Mouse (Mus musculus) stomach, embryonic 14.5 days (tissue): ENCODE data around the gene Olfr1016. TPM values are rescaled to one million over a fixed set of nuclear protein-coding genes. Genes with fewer than 3 reads are reported as not detected.

ENCODE experiments used
- ATAC-seq: fragments of 200-750 bp; cut with Nextera tagmentation; 2 replicates; pipeline ENCODE4 v1.8.0; 2017; ENCODE audit warnings: low read depth, moderate TSS enrichment; ENCODE audit not compliant: insufficient number of reproducible peaks, insufficient read depth, low FRiP score
- H3K27ac ChIP-seq: fragments of 300-500 bp; sonication (generic); 2 replicates; pipeline ENCODE4 v1.5.1; 2014; ENCODE audit warnings: mild to moderate bottlenecking, low read length, moderate library complexity, mixed read lengths
- H3K27me3 ChIP-seq: fragments of 300-500 bp; sonication (generic); 2 replicates; pipeline ENCODE4 v1.6.1; 2014; ENCODE audit warnings: low read length, control low read depth, mixed read lengths; ENCODE audit not compliant: control insufficient read depth, insufficient read depth
- H3K36me3 ChIP-seq: fragments of 300-500 bp; sonication (generic); 2 replicates; pipeline ENCODE4 v1.6.1; 2014; ENCODE audit warnings: mild to moderate bottlenecking, control low read depth, low read length, moderate library complexity, mixed read lengths; ENCODE audit not compliant: control insufficient read depth, insufficient read depth
- H3K4me1 ChIP-seq: fragments of 300-500 bp; sonication (generic); 2 replicates; pipeline ENCODE4 v1.6.1; 2014; ENCODE audit warnings: low read length, control low read depth, mixed read lengths; ENCODE audit not compliant: control insufficient read depth, insufficient read depth
- H3K4me2 ChIP-seq: fragments of 300-500 bp; sonication (generic); replicated peaks from 2 replicates; pipeline ENCODE4 v1.6.1; 2014; ENCODE audit warnings: low read depth, low read length, control low read depth
- H3K4me3 ChIP-seq: fragments of 300-500 bp; sonication (generic); 2 replicates; pipeline ENCODE4 v1.5.1; 2014; ENCODE audit warnings: low read depth, low read length, control low read depth
- H3K9ac ChIP-seq: fragments of 300-500 bp; sonication (generic); replicated peaks from 2 replicates; pipeline ENCODE4 v1.6.1; 2014; ENCODE audit warnings: low read depth, mild to moderate bottlenecking, control low read depth, low read length, moderate library complexity, mixed read lengths
- H3K9me3 ChIP-seq: fragments of 300-500 bp; sonication (generic); 2 replicates; pipeline ENCODE4 v1.6.1; 2016; ENCODE audit warnings: low read depth, low read length, control low read depth; ENCODE audit not compliant: control insufficient read depth
- WGBS: fragments of 180-500 bp; shearing (Covaris S2); extraction: QIAGEN DNeasy Blood & Tissue Kit; methylation state at CpG from one replicate; pipeline ENCODE4 v1.1.7; 2014; 5-methylcytosine and 5-hydroxymethylcytosine counted together
- polyA plus RNA-seq: library from polyadenylated mRNA; unstranded; fragments of >200 nt; fragmentation: Nextera tagmentation; extraction: Ambion mirVana; gene quantifications from 2 replicates; pipeline ENCODE4 v1.2.1, GENCODE M21; 2014

Gene Olfr1016
- not detected in 2 replicates for polyA plus RNA-seq

DNA sequence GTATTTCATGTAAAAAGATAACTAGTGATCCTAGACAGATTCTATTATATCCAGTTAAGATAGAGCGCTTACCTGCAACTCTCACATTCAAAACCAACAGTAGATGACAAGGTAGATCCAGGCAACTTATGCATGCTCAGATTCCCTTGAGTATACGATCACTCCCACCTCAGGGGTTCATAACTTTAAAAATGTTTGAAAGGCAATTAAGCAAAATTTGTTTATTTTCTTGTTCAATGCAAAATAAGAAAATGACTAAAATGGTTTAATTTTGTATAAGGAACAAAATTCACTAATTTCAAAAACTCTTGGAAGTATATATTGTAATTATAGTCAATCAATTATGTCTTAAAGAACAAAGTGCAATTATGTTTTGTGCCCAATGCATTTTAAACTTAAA, at the start of gene Olfr1016:
TSS of gene Olfr1016 (minus strand) at position 101 of the 400 bp plus-strand sequence.
- 84% methylated on average over 2 of the region's 2 CpGs for WGBS
- Histone ChIP-seq H3K4me2 (no peak within 1 kb of the TSS), H3K27me3 (no peaks in the 10 kb centered on the region), H3K9me3 (no peaks in the 10 kb centered on the region), H3K27ac (no peak within 1 kb of the TSS), H3K4me1 (no peaks in the 10 kb centered on the region), H3K9ac (no peak within 1 kb of the TSS), H3K4me3 (no peak within 1 kb of the TSS), H3K36me3 (no peaks in the 10 kb centered on the region)
- ATAC-seq, result no peak

DNA sequence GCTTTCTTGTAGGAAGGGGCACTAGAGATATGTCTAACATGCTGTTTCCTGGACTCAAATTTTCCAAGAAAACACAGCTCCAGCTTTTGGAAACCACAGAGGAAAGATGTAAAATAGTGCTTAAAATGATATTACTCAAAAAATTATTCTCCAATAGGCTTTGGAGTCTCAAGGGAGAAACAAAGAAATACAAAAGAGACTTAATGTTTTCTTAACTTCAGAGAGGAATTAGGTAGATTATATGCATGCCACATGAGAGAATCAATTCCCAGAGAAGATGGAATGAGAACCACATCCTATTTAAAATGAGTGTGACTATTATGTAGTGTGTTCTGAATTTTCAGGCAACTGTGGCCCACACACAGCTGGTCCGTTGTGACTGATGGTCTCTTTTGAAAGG, 44.4 kb upstream of the Olfr1016 start, which contains the start of gene Olfr1020:
TSS of gene Olfr1020 (plus strand) at position 301 of the 400 bp plus-strand sequence.
- ATAC-seq, result no peak
- no peak within 1 kb of the TSS for H3K4me2 ChIP-seq
- H3K36me3 ChIP-seq, result no peaks in the 10 kb centered on the region
- no peaks in the 10 kb centered on the region for H3K27me3 ChIP-seq
- no peaks in the 10 kb centered on the region for H3K9me3 ChIP-seq
- no peak within 1 kb of the TSS for H3K9ac ChIP-seq
- 78% methylated on average over 1 of the region's 1 CpGs for WGBS
- no peak within 1 kb of the TSS for H3K27ac ChIP-seq
- no peak within 1 kb of the TSS for H3K4me3 ChIP-seq
- H3K4me1 ChIP-seq, result no peaks in the 10 kb centered on the region

DNA sequence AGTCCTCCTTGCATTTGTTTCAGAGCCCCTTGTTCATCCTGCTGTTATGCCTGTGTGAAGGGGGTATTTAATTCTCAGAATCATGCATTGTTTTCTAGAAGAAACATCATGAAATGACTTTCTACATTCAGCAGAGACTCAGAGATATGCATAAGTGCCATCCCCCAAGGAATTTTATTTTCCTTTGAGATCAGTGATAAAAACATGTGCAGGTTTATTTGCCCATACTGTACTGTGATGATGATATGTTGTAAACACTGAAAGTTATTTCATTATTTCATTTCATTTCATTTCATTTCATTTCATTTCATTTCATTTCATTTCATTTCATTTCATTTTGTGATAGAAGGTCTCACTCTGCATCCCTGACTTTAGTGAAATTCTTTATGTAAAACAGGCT, 43.0 kb upstream of the Olfr1016 start, which contains the start of gene Olfr1019:
TSS of gene Olfr1019 (minus strand) at position 101 of the 400 bp plus-strand sequence.
- ATAC-seq, result no peak

DNA sequence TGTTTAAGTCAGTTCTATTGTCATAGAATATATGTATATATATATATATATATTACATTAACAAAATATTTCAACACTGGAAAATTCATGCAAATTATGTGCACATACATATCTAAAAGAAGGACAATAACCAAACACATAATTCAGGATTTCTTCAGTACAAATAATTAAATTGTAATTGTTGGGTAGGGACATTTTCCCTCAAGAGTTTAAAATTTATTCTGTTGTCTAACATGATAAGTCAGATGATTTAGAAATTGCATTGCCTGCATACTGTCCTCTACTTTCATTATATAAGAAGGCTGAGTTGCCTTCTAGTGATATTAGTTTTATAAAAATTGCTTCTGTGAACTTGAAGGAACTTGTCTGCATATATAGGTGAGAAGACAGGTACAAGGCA, 15.8 kb upstream of the Olfr1016 start, which contains the start of gene Olfr1018:
TSS of gene Olfr1018 (plus strand) at position 301 of the 400 bp plus-strand sequence.
- H3K9ac ChIP-seq, result no peak within 1 kb of the TSS
- H3K36me3 ChIP-seq, result no peaks in the 10 kb centered on the region
- no peaks in the 10 kb centered on the region for H3K27me3 ChIP-seq
- no peaks in the 10 kb centered on the region for H3K9me3 ChIP-seq
- H3K4me2 ChIP-seq, result no peak within 1 kb of the TSS
- H3K4me3 ChIP-seq, result no peak within 1 kb of the TSS
- no peak for ATAC-seq
- H3K27ac ChIP-seq, result no peak within 1 kb of the TSS
- no peaks in the 10 kb centered on the region for H3K4me1 ChIP-seq

More for the DNA sequence above, 43.0 kb upstream of the Olfr1016 start, which contains the start of gene Olfr1019:
- Histone ChIP-seq H3K36me3 (no peaks in the 10 kb centered on the region), H3K9me3 (no peaks in the 10 kb centered on the region), H3K27me3 (no peaks in the 10 kb centered on the region), H3K9ac (no peak within 1 kb of the TSS), H3K27ac (no peak within 1 kb of the TSS), H3K4me1 (no peaks in the 10 kb centered on the region), H3K4me3 (no peak within 1 kb of the TSS), H3K4me2 (no peak within 1 kb of the TSS)

DNA sequence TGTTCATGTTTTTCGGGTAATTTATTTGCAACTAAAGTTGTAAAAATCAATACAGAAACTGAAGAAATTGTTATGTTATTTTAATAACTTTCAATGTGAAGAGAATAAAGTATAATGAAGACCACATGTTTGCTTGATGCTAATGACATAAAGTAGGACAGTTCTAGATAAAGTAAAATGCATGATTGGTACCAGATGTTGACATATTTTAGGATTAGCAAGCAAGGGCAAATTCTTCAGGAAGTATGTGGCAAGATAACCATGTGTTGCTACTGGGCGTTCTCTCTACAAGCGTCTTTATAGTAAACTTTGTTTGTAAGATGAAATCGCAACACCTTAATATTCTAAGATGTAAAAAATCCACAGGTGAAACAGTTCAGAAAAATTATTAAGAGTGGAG, 2.2 kb upstream of the Olfr1016 start:
- ATAC-seq, result no peak
- no peak overlapping the region for H3K27ac ChIP-seq
- WGBS, result 74% methylated on average over 4 of the region's 4 CpGs

DNA sequence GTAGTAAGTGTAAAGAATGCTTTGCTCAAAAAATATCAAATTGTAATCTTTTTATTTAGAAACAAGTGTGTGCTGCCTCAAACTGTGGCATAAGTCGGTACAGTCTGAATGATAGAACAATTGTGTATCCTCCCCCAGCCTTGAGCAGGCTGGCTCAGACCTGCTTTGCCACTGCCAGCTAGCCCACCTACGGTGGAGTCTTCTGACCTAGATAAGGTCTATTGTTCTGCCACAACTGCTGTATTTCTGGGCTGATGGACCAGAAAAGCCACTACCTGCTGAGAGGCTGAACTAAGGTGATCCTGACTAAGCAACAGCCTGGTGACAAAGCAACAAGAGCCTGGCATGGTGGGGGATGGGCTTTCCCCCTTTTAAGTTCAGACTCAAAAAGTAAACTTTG, 10.0 kb downstream of the Olfr1016 start:
- Histone ChIP-seq H3K9ac (no peak overlapping the region), H3K36me3 (no peaks in the 10 kb centered on the region), H3K27ac (no peak overlapping the region), H3K4me1 (no peaks in the 10 kb centered on the region), H3K4me3 (no peak overlapping the region), H3K4me2 (no peak overlapping the region), H3K27me3 (no peaks in the 10 kb centered on the region), H3K9me3 (no peaks in the 10 kb centered on the region)
- 62% methylated on average over 2 of the region's 2 CpGs for WGBS
- ATAC-seq, result no peak

More for the DNA sequence above, 2.2 kb upstream of the Olfr1016 start:
- Histone ChIP-seq H3K9ac (no peak overlapping the region), H3K27me3 (no peaks in the 10 kb centered on the region), H3K4me2 (no peak overlapping the region), H3K4me1 (no peaks in the 10 kb centered on the region), H3K4me3 (no peak overlapping the region), H3K9me3 (no peaks in the 10 kb centered on the region), H3K36me3 (no peaks in the 10 kb centered on the region)

DNA sequence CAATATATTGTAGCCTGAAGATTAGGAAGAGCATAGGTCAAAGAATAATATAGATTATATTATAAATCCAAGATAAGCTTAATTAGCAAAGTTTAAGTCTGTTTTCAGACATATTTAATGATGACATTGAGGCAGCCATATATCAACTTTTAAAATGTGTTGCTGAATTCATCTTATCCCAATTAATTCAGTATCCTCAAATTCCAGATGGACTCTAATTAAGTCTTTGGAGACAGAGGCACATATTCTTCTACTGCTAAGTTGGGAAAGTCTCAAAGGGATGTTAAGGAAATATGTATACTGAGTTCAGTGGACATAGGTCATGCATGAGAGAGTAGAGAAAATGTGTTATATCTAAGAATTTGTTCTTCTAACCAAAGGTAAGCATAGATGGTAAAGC, 20.6 kb downstream of the Olfr1016 start, which contains the start of gene Olfr1015:
TSS of gene Olfr1015 (plus strand) at position 301 of the 400 bp plus-strand sequence.
- no peaks in the 10 kb centered on the region for H3K36me3 ChIP-seq
- H3K4me1 ChIP-seq, result no peaks in the 10 kb centered on the region
- H3K4me3 ChIP-seq, result no peak within 1 kb of the TSS
- no peak for ATAC-seq
- H3K27ac ChIP-seq, result no peak within 1 kb of the TSS
- H3K9me3 ChIP-seq, result no peaks in the 10 kb centered on the region
- no peak within 1 kb of the TSS for H3K9ac ChIP-seq
- H3K27me3 ChIP-seq, result no peaks in the 10 kb centered on the region
- H3K4me2 ChIP-seq, result no peak within 1 kb of the TSS

DNA sequence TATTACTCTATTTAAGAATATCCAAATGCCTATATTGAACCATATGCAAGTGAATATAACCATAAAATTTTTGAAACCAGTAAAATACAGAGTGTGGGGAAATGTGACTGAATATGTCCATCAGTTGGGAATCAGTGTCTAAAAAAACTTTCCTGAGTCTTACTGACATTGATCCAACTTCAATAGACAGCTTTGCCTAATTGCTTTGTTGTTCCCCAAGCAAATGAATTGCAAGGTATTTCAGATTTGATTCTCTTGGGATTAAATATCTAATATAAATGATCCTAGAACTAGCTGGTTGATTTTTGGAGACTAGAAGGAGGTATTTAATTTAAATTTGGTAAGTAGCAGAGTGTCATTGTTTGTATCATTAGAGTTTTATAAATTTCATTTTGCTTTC, 29.9 kb downstream of the Olfr1016 start, which contains the start of gene Olfr1014:
TSS of gene Olfr1014 (plus strand) at position 301 of the 400 bp plus-strand sequence.
- Histone ChIP-seq H3K4me1 (no peaks in the 10 kb centered on the region), H3K4me2 (no peak within 1 kb of the TSS), H3K36me3 (no peaks in the 10 kb centered on the region), H3K9me3 (no peaks in the 10 kb centered on the region), H3K27ac (no peak within 1 kb of the TSS), H3K9ac (no peak within 1 kb of the TSS), H3K27me3 (no peaks in the 10 kb centered on the region), H3K4me3 (no peak within 1 kb of the TSS)
- no peak for ATAC-seq

DNA sequence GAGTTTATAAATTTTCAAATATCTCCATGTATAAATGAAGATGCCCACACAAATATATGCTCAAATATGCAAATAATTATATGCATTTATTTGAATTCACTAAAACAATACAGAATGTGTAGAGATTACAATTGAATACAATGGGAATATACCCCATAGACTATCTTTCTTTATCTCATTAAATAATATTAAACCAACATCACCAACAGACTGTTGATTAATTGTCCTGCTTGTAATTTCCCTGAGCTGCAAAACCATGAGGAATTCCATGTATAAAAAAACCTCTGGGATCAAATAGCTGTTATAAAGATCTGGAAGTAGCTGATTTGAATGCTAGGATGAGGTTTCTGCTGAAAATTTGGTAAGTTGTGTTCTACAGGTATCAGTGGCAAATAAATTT, 35.5 kb downstream of the Olfr1016 start, which contains the start of gene Olfr1013:
TSS of gene Olfr1013 (plus strand) at position 301 of the 400 bp plus-strand sequence.
- ATAC-seq, result no peak
- Histone ChIP-seq H3K9ac (no peak within 1 kb of the TSS), H3K4me3 (no peak within 1 kb of the TSS)

More for the DNA sequence above, 35.5 kb downstream of the Olfr1016 start, which contains the start of gene Olfr1013:
- no peaks in the 10 kb centered on the region for H3K4me1 ChIP-seq
- H3K36me3 ChIP-seq, result no peaks in the 10 kb centered on the region
- no peak within 1 kb of the TSS for H3K4me2 ChIP-seq
- H3K9me3 ChIP-seq, result no peaks in the 10 kb centered on the region
- H3K27ac ChIP-seq, result no peak within 1 kb of the TSS
- no peaks in the 10 kb centered on the region for H3K27me3 ChIP-seq
